Mouse (Mus musculus): ENCODE measurements around the gene Rae1.

DNA sequence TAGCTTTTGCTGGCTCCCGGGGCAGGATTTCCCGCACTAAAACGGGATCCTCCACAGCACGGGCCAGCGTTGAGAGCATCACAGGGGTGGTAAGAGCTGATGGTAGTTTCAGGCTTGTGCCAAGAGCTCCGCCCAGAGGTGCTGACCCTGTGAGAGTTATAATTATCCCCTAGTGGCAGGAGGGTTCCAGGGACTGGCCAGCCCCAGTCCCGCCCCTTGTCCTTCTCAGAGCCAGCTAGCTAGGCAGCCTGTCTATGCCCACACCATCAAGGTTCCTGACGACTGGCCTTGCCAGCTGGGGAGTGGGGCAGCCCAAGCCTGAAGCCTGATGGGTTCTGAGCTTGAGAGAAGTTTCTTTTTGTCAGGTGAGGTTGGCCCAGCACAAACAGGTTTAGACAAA lies 18.7 kb downstream of the Rae1 start:
- TF ChIP-seq CTCF (IDR thresholded peaks at IDR 0.05; ENCODE audit: borderline replicate concordance, extremely low read depth, insufficient read depth, insufficient read length) (no peak), POLR2A (IDR thresholded peaks at IDR 0.05; ENCODE audit: borderline replicate concordance, extremely low read depth, insufficient read depth, insufficient read length, poor library complexity, severe bottlenecking) (no peak)

Measured in brain, embryonic 14.5 days (tissue).